Mouse (Mus musculus) lung, postnatal 14 days (tissue): Measurements from ENCODE around the gene Akirin2.

Experiments
- DNase-seq: peaks from one replicate; pipeline ENCODE4 v3.0.0; 2021

Gene Akirin2

GRCm38 (mm10) chr4:34603123-34603522 is 52.4 kb downstream of the Akirin2 start:
- DNase-seq: no peak

DNA sequence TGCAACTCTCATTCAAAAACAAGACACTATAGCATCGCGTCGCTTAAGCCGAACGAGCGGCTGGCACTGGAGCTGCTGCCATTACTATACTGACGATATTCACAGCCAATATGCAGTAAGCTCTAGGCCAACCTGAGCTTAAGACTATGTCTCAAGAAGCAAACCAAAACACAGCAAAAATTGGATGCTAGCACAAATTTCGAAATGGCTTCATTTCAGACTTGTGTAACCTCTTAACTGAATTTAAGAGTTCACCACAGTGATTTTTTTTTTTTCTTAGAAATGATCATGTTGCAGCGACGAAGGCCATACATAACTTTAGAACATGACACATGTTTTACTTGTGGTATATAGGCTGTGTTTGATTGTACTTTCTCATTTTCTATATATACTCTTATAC is 55.9 kb downstream of the Akirin2 start:
- no peak for DNase-seq

DNA sequence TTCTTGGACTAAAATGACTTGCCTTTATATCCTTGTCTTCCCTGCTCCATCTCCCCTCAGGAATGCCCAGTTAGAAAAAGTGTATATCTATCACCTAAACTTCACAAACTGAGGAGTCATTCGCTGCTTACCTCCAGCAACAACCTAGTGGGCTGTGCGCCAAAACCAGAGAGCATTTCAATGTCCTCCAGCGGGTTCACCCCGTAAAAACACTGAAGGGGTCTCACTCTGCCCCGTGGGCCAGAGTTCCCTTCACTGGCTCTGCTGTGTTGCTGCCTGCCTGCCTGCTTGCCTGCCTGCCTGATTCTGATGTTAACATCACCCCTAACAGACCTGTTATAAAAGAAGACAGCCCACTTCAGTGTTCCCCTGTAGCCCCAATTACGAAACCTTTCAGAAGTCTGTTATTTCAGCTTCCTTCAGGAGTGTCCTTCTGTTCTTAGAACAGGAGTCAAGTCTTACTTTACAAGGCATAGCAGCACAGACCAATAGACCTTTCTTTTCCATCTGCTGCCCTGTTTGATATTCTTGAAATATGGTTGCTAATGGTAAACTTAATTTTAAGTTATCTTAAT is 62.9 kb downstream of the Akirin2 start:
- DNase-seq: peak; percentile 7

- DNase-seq: peak; percentile 91
Measured at GRCm38 (mm10) chr4:34614630-34615094, 63.9 kb downstream of the Akirin2 start, which contains the start of the genes Orc3 and Rars2. Orc3 (minus strand) TSS chr4:34614944. Rars2 (plus strand) TSS chr4:34614957.

- DNase-seq: no peak
Measured at GRCm38 (mm10) chr4:34615303-34615702, 64.6 kb downstream of the Akirin2 start.

GRCm38 (mm10) chr4:34616146-34616545 is 65.4 kb downstream of the Akirin2 start:
- DNase-seq: no peak
